Mouse (Mus musculus): ENCODE results near the gene Gm45808.
"Not testable (repeated sequence)": the region's sequence is repeated elsewhere in the genome, so short reads cannot be mapped to it uniquely, and the experiment has no call there.

Gm45808 gene

GRCm38 (mm10) chr7:45509181-45509882 is 22.7 kb upstream of the Gm45808 start:
- DNase-seq (ENCODE audit: low read depth, low spot score): no peak

GRCm38 (mm10) chr7:45508561-45508960 is 21.9 kb upstream of the Gm45808 start:
- no peak for DNase-seq (ENCODE audit: low read depth, low spot score)

- DNase-seq (ENCODE audit: low read depth, low spot score): no peak
Observed at GRCm38 (mm10) chr7:45507583-45507982, 21.0 kb upstream of the Gm45808 start.

- DNase-seq (ENCODE audit: low read depth, low spot score): no peak
Observed at GRCm38 (mm10) chr7:45498427-45498826, 11.8 kb upstream of the Gm45808 start.

GRCm38 (mm10) chr7:45494548-45494947 is 7.9 kb upstream of the Gm45808 start:
- DNase-seq (ENCODE audit: low read depth, low spot score): no peak

GRCm38 (mm10) chr7:45492951-45493350 is 6.3 kb upstream of the Gm45808 start:
- DNase-seq (ENCODE audit: low read depth, low spot score): no peak

- no peak for DNase-seq (ENCODE audit: low read depth, low spot score)
Observed at GRCm38 (mm10) chr7:45492225-45492844, 5.7 kb upstream of the Gm45808 start.

- DNase-seq (ENCODE audit: low read depth, low spot score): no peak
Observed at GRCm38 (mm10) chr7:45491264-45491663, 4.7 kb upstream of the Gm45808 start.

GRCm38 (mm10) chr7:45490822-45491221 is 4.2 kb upstream of the Gm45808 start:
- DNase-seq (ENCODE audit: low read depth, low spot score): peak; percentile 58

- no peak for DNase-seq (ENCODE audit: low read depth, low spot score)
Observed at GRCm38 (mm10) chr7:45489578-45489977, 3.0 kb upstream of the Gm45808 start.

- DNase-seq (ENCODE audit: low read depth, low spot score): no peak
Observed at GRCm38 (mm10) chr7:45488293-45489204, 1.9 kb upstream of the Gm45808 start, which contains the start of gene Dhdh. Dhdh (minus strand) TSS chr7:45488805.

- DNase-seq (ENCODE audit: low read depth, low spot score): no peak
Observed at GRCm38 (mm10) chr7:45487861-45488292, 1.3 kb upstream of the Gm45808 start.

GRCm38 (mm10) chr7:45486158-45486557 is 453 bp downstream of the Gm45808 start:
- DNase-seq (ENCODE audit: low read depth, low spot score): no peak

- DNase-seq (ENCODE audit: low read depth, low spot score): not testable (repeated sequence)
Observed at GRCm38 (mm10) chr7:45484985-45485384, 1.6 kb downstream of the Gm45808 start.

- DNase-seq (ENCODE audit: low read depth, low spot score): no peak
Observed at GRCm38 (mm10) chr7:45482166-45482565, 4.4 kb downstream of the Gm45808 start.

- no peak for DNase-seq (ENCODE audit: low read depth, low spot score)
Observed at GRCm38 (mm10) chr7:45481374-45481927, 5.2 kb downstream of the Gm45808 start, which contains the start of gene Tulp2. Tulp2 (plus strand) TSS chr7:45481877.

- not testable (repeated sequence) for DNase-seq (ENCODE audit: low read depth, low spot score)
Observed at GRCm38 (mm10) chr7:45480310-45480709, 6.3 kb downstream of the Gm45808 start.

GRCm38 (mm10) chr7:45478774-45479173 is 7.8 kb downstream of the Gm45808 start:
- DNase-seq (ENCODE audit: low read depth, low spot score): no peak

- no peak for DNase-seq (ENCODE audit: low read depth, low spot score)
Observed at GRCm38 (mm10) chr7:45477003-45477402, 9.6 kb downstream of the Gm45808 start.

- no peak for DNase-seq (ENCODE audit: low read depth, low spot score)
Observed at GRCm38 (mm10) chr7:45476453-45476852, 10.2 kb downstream of the Gm45808 start.

- DNase-seq (ENCODE audit: low read depth, low spot score): no peak
Observed at GRCm38 (mm10) chr7:45475291-45475969, 11.2 kb downstream of the Gm45808 start.

Data from telencephalon, adult 2 months (tissue).